Mouse (Mus musculus) C2C12 (cell line): ENCODE results near the gene Sdk2. TPM values are rescaled to one million over a fixed set of nuclear protein-coding genes. Genes with fewer than 3 reads are reported as not detected.

Source experiments
- H3K27me3 ChIP-seq: one replicate; pipeline ENCODE4 v1.6.1; 2011; ENCODE audit not compliant: control insufficient read depth, insufficient read depth, insufficient read length
- H3K36me3 ChIP-seq: one replicate; pipeline ENCODE4 v1.6.1; 2011; ENCODE audit not compliant: control insufficient read depth, insufficient read depth
- H3K4me3 ChIP-seq: one replicate; pipeline ENCODE4 v1.5.1; 2011; ENCODE audit warnings: mild to moderate bottlenecking, control low read depth; ENCODE audit not compliant: poor library complexity, insufficient read depth, severe bottlenecking
- H3K79me2 ChIP-seq: one replicate; pipeline ENCODE4 v1.6.1; 2011; ENCODE audit not compliant: control insufficient read depth, insufficient read depth
- H3K79me3 ChIP-seq: one replicate; pipeline ENCODE4 v1.6.1; 2011; ENCODE audit warnings: low read depth, control low read depth
- H3ac ChIP-seq: one replicate; pipeline ENCODE3; 2011; ENCODE audit warnings: low read depth; ENCODE audit not compliant: control insufficient read depth, insufficient read length
- CEBPB ChIP-seq: IDR thresholded peaks from one replicate; pipeline ENCODE4 v1.6.1; 2011; ENCODE audit warnings: low read depth, mild to moderate bottlenecking, control low read depth, moderate library complexity
- CTCF ChIP-seq: IDR thresholded peaks from one replicate; pipeline ENCODE4 v1.5.1; 2011; ENCODE audit not compliant: control insufficient read depth, insufficient read depth, insufficient read length
- FOSL1 ChIP-seq: IDR thresholded peaks from one replicate; pipeline ENCODE4 v1.8.0; 2011; ENCODE audit warnings: mild to moderate bottlenecking, low read length; ENCODE audit not compliant: poor library complexity, insufficient read depth, severe bottlenecking
- MAX ChIP-seq: IDR thresholded peaks from one replicate; pipeline ENCODE4 v1.6.1; 2011; ENCODE audit warnings: mild to moderate bottlenecking, control low read depth
- MYOD1 ChIP-seq: IDR thresholded peaks from one replicate; pipeline ENCODE4 v1.6.1; 2011; ENCODE audit warnings: low read depth; ENCODE audit not compliant: control insufficient read depth, insufficient read length
- MYOG ChIP-seq: IDR thresholded peaks from one replicate; pipeline ENCODE4 v1.6.1; 2011; ENCODE audit not compliant: control insufficient read depth, insufficient read length; ENCODE audit errors: extremely low read depth
- USF1 ChIP-seq: IDR thresholded peaks from one replicate; pipeline ENCODE4 v1.6.1; 2011; ENCODE audit warnings: low read depth, mild to moderate bottlenecking, control low read depth, moderate library complexity
- polyA plus RNA-seq: library from polyadenylated mRNA; unstranded; fragments of >200 nt; fragmentation: generic; extraction: Trizol; gene quantifications from one replicate; pipeline ENCODE4 v1.2.1, GENCODE M21; 2012; ENCODE audit warnings: missing spikeins

Gene Sdk2
- polyA plus RNA-seq, 1 experiment, result 0.05 TPM

GRCm38 (mm10) chr11:113752158-113752661 lies 314.6 kb downstream of the Sdk2 start:
- no peaks in the 10 kb centered on the region for H3K27me3 ChIP-seq
- peak overlapping the region; percentile 81 for H3ac ChIP-seq
- peaks cover 41% of the 10 kb centered on the region for H3K79me2 ChIP-seq
- H3K36me3 ChIP-seq, result no peaks in the 10 kb centered on the region
- H3K79me3 ChIP-seq, result peaks cover 17% of the 10 kb centered on the region
- peak overlapping the region; percentile 57 for H3K4me3 ChIP-seq
- TF ChIP-seq FOSL1 (no peak), CEBPB (no peak), MYOG (no peak), CTCF (no peak), MAX (no peak), USF1 (no peak), MYOD1 (no peak)

GRCm38 (mm10) chr11:113751484-113752084 lies 315.3 kb downstream of the Sdk2 start, which contains the start of gene Cdc42ep4:
TSS of gene Cdc42ep4 (minus strand) at chr11:113751881.
- no peaks in the 10 kb centered on the region for H3K36me3 ChIP-seq
- H3K27me3 ChIP-seq, result no peaks in the 10 kb centered on the region
- peak within 1 kb of the TSS; percentile 93 for H3ac ChIP-seq
- no peak for TF ChIP-seq CTCF
- no peak for TF ChIP-seq FOSL1
- no peak for TF ChIP-seq USF1
- TF ChIP-seq MYOG, result no peak
- TF ChIP-seq MYOD1, result no peak
- no peak for TF ChIP-seq CEBPB
- no peak for TF ChIP-seq MAX
- peak within 1 kb of the TSS; percentile 57 for H3K4me3 ChIP-seq
- H3K79me3 ChIP-seq, result peaks cover 18% of the 10 kb centered on the region
- H3K79me2 ChIP-seq, result peaks cover 48% of the 10 kb centered on the region

- Histone ChIP-seq H3K27me3 (no peaks in the 10 kb centered on the region), H3ac (peak overlapping the region; percentile 93), H3K36me3 (no peaks in the 10 kb centered on the region), H3K4me3 (peak overlapping the region; percentile 57), H3K79me3 (peaks cover 18% of the 10 kb centered on the region), H3K79me2 (peaks cover 55% of the 10 kb centered on the region)
- TF ChIP-seq USF1 (no peak), CTCF (peak; percentile 47)
These were observed 316.0 kb downstream of the Sdk2 start for GRCm38 (mm10) chr11:113750571-113751483.

GRCm38 (mm10) chr11:113749749-113750351 lies 317.0 kb downstream of the Sdk2 start:
- peaks cover 18% of the 10 kb centered on the region for H3K79me3 ChIP-seq
- no peaks in the 10 kb centered on the region for H3K36me3 ChIP-seq
- H3K79me2 ChIP-seq, result peaks cover 61% of the 10 kb centered on the region
- TF ChIP-seq USF1, result no peak
- TF ChIP-seq CTCF, result no peak
- no peak for TF ChIP-seq MYOD1
- TF ChIP-seq MYOG, result no peak
- TF ChIP-seq CEBPB, result no peak
- no peak for TF ChIP-seq FOSL1
- no peak for TF ChIP-seq MAX
- H3ac ChIP-seq, result peak overlapping the region; percentile 28
- H3K4me3 ChIP-seq, result peak overlapping the region; percentile 57
- H3K27me3 ChIP-seq, result no peaks in the 10 kb centered on the region

GRCm38 (mm10) chr11:113748797-113749521 lies 317.9 kb downstream of the Sdk2 start:
- Histone ChIP-seq H3K27me3 (no peaks in the 10 kb centered on the region), H3K79me2 (peaks cover 61% of the 10 kb centered on the region), H3K79me3 (peaks cover 18% of the 10 kb centered on the region), H3K4me3 (no peak overlapping the region), H3ac (no peak overlapping the region), H3K36me3 (no peaks in the 10 kb centered on the region)
- TF ChIP-seq CTCF, result no peak
- TF ChIP-seq MYOD1, result no peak
- TF ChIP-seq USF1, result no peak
- TF ChIP-seq MYOG, result no peak
- no peak for TF ChIP-seq CEBPB
- TF ChIP-seq MAX, result no peak
- no peak for TF ChIP-seq FOSL1
